Mouse (Mus musculus): ENCODE measurements around the gene Agps. TPM values are rescaled to one million over a fixed set of nuclear protein-coding genes. Genes with fewer than 3 reads are reported as not detected.

The Agps gene
- polyA plus RNA-seq, 1 experiment from 2014 or later = 38.2 TPM

GRCm38 (mm10) chr2:75895711-75896110, 63.7 kb downstream of the Agps start:
- Histone ChIP-seq H3K27me3 (replicated peaks; ENCODE audit: control insufficient read depth, insufficient read depth, low read length) (no peaks in the 10 kb centered on the region), H3K36me3 (ENCODE audit: control insufficient read depth, insufficient read depth, low read length) (peaks cover 11% of the 10 kb centered on the region; the same call in 1 of the 2 replicates)
- WGBS = 81% methylated on average over 5 of the region's 5 CpGs

GRCm38 (mm10) chr2:75900281-75900680, 68.3 kb downstream of the Agps start:
- 77% methylated on average over 1 of the region's 1 CpGs for WGBS
- ATAC-seq (replicated peaks; ENCODE audit: low FRiP score) (no peak), DNase-seq (ENCODE audit: low spot score) (no peak)
- no peaks in the 10 kb centered on the region for H3K4me1 ChIP-seq (replicated peaks; ENCODE audit: control insufficient read depth, insufficient read depth, low read length)
- peaks cover 11% of the 10 kb centered on the region; the same call in 1 of the 2 replicates for H3K36me3 ChIP-seq (ENCODE audit: control insufficient read depth, insufficient read depth, low read length)
- H3K27ac ChIP-seq (ENCODE audit: low read depth, low read length) = no peak overlapping the region
- no peaks in the 10 kb centered on the region for H3K27me3 ChIP-seq (replicated peaks; ENCODE audit: control insufficient read depth, insufficient read depth, low read length)
- no peak overlapping the region for H3K4me3 ChIP-seq (ENCODE audit: low read depth, low read length)
- no peak overlapping the region for H3K9ac ChIP-seq (ENCODE audit: low read depth, low read length)
- H3K9me3 ChIP-seq (ENCODE audit: control insufficient read depth, low read length) = no peaks in the 10 kb centered on the region
- no peak overlapping the region for H3K4me2 ChIP-seq

More at GRCm38 (mm10) chr2:75895711-75896110, 63.7 kb downstream of the Agps start:
- Histone ChIP-seq H3K4me1 (replicated peaks; ENCODE audit: control insufficient read depth, insufficient read depth, low read length) (no peaks in the 10 kb centered on the region), H3K9ac (ENCODE audit: low read depth, low read length) (no peak overlapping the region), H3K9me3 (ENCODE audit: control insufficient read depth, low read length) (no peaks in the 10 kb centered on the region), H3K27ac (ENCODE audit: low read depth, low read length) (no peak overlapping the region), H3K4me3 (ENCODE audit: low read depth, low read length) (no peak overlapping the region), H3K4me2 (no peak overlapping the region)
- ATAC-seq (replicated peaks; ENCODE audit: low FRiP score) (no peak), DNase-seq (ENCODE audit: low spot score) (no peak)

GRCm38 (mm10) chr2:75901869-75902268, 69.9 kb downstream of the Agps start:
- Histone ChIP-seq H3K36me3 (ENCODE audit: control insufficient read depth, insufficient read depth, low read length) (peaks cover 10% of the 10 kb centered on the region; the same call in 1 of the 2 replicates), H3K27me3 (replicated peaks; ENCODE audit: control insufficient read depth, insufficient read depth, low read length) (no peaks in the 10 kb centered on the region), H3K4me3 (ENCODE audit: low read depth, low read length) (no peak overlapping the region), H3K9ac (ENCODE audit: low read depth, low read length) (no peak overlapping the region), H3K4me1 (replicated peaks; ENCODE audit: control insufficient read depth, insufficient read depth, low read length) (no peaks in the 10 kb centered on the region), H3K27ac (ENCODE audit: low read depth, low read length) (no peak overlapping the region), H3K9me3 (ENCODE audit: control insufficient read depth, low read length) (no peaks in the 10 kb centered on the region), H3K4me2 (no peak overlapping the region)
- DNase-seq (ENCODE audit: low spot score) (no peak), ATAC-seq (replicated peaks; ENCODE audit: low FRiP score) (peak; percentile 47; the same call in 1 of the 2 replicates)
- WGBS = 84% methylated on average over 9 of the region's 9 CpGs

- H3K4me2 ChIP-seq = no peak overlapping the region
- no peaks in the 10 kb centered on the region for H3K27me3 ChIP-seq (replicated peaks; ENCODE audit: control insufficient read depth, insufficient read depth, low read length)
- no peak overlapping the region for H3K9ac ChIP-seq (ENCODE audit: low read depth, low read length)
- peaks cover 3% of the 10 kb centered on the region; the same call in 1 of the 2 replicates for H3K36me3 ChIP-seq (ENCODE audit: control insufficient read depth, insufficient read depth, low read length)
- no peak overlapping the region for H3K27ac ChIP-seq (ENCODE audit: low read depth, low read length)
- H3K4me3 ChIP-seq (ENCODE audit: low read depth, low read length) = no peak overlapping the region
- 83% methylated on average over 1 of the region's 1 CpGs for WGBS
- DNase-seq (ENCODE audit: low spot score) (no peak), ATAC-seq (replicated peaks; ENCODE audit: low FRiP score) (no peak)
- no peaks in the 10 kb centered on the region for H3K4me1 ChIP-seq (replicated peaks; ENCODE audit: control insufficient read depth, insufficient read depth, low read length)
- no peaks in the 10 kb centered on the region for H3K9me3 ChIP-seq (ENCODE audit: control insufficient read depth, low read length)
Measured at GRCm38 (mm10) chr2:75907142-75907541, 75.2 kb downstream of the Agps start.

- Histone ChIP-seq H3K4me1 (replicated peaks; ENCODE audit: control insufficient read depth, insufficient read depth, low read length) (no peaks in the 10 kb centered on the region), H3K9ac (ENCODE audit: low read depth, low read length) (no peak overlapping the region), H3K27ac (ENCODE audit: low read depth, low read length) (no peak overlapping the region), H3K36me3 (ENCODE audit: control insufficient read depth, insufficient read depth, low read length) (no peaks in the 10 kb centered on the region), H3K4me2 (no peak overlapping the region), H3K27me3 (replicated peaks; ENCODE audit: control insufficient read depth, insufficient read depth, low read length) (no peaks in the 10 kb centered on the region), H3K9me3 (ENCODE audit: control insufficient read depth, low read length) (no peaks in the 10 kb centered on the region), H3K4me3 (ENCODE audit: low read depth, low read length) (no peak overlapping the region)
- WGBS = 90% methylated on average over 3 of the region's 3 CpGs
- ATAC-seq (replicated peaks; ENCODE audit: low FRiP score) (no peak), DNase-seq (ENCODE audit: low spot score) (no peak)
Measured at GRCm38 (mm10) chr2:75915040-75915439, 83.1 kb downstream of the Agps start.

- 0 out of 2 replicates have a peak, but pooled peaks cover 2% of the 10 kb centered on the region for H3K36me3 ChIP-seq (ENCODE audit: control insufficient read depth, insufficient read depth, low read length)
- no peak overlapping the region for H3K4me2 ChIP-seq
- no peaks in the 10 kb centered on the region for H3K4me1 ChIP-seq (replicated peaks; ENCODE audit: control insufficient read depth, insufficient read depth, low read length)
- DNase-seq (ENCODE audit: low spot score) (no peak), ATAC-seq (replicated peaks; ENCODE audit: low FRiP score) (no peak)
- no peak overlapping the region for H3K27ac ChIP-seq (ENCODE audit: low read depth, low read length)
- no peak overlapping the region for H3K4me3 ChIP-seq (ENCODE audit: low read depth, low read length)
- no peak overlapping the region for H3K9ac ChIP-seq (ENCODE audit: low read depth, low read length)
- H3K27me3 ChIP-seq (replicated peaks; ENCODE audit: control insufficient read depth, insufficient read depth, low read length) = no peaks in the 10 kb centered on the region
- WGBS = 87% methylated on average over 4 of the region's 4 CpGs
- H3K9me3 ChIP-seq (ENCODE audit: control insufficient read depth, low read length) = no peaks in the 10 kb centered on the region
Measured at GRCm38 (mm10) chr2:75923807-75924340, 91.9 kb downstream of the Agps start.

- no peaks in the 10 kb centered on the region for H3K4me1 ChIP-seq (replicated peaks; ENCODE audit: control insufficient read depth, insufficient read depth, low read length)
- no peak for ATAC-seq (replicated peaks; ENCODE audit: low FRiP score)
Measured at GRCm38 (mm10) chr2:75926061-75926460, 94.1 kb downstream of the Agps start.

GRCm38 (mm10) chr2:75928011-75928410, 96.0 kb downstream of the Agps start:
- Histone ChIP-seq H3K27ac (ENCODE audit: low read depth, low read length) (no peak overlapping the region), H3K27me3 (replicated peaks; ENCODE audit: control insufficient read depth, insufficient read depth, low read length) (no peaks in the 10 kb centered on the region), H3K4me1 (replicated peaks; ENCODE audit: control insufficient read depth, insufficient read depth, low read length) (no peaks in the 10 kb centered on the region), H3K9me3 (ENCODE audit: control insufficient read depth, low read length) (no peaks in the 10 kb centered on the region), H3K36me3 (ENCODE audit: control insufficient read depth, insufficient read depth, low read length) (peaks cover 2% of the 10 kb centered on the region; the same call in 1 of the 2 replicates), H3K9ac (ENCODE audit: low read depth, low read length) (no peak overlapping the region), H3K4me3 (ENCODE audit: low read depth, low read length) (no peak overlapping the region), H3K4me2 (no peak overlapping the region)
- no peak for ATAC-seq (replicated peaks; ENCODE audit: low FRiP score)
- WGBS = 94% methylated on average over 3 of the region's 3 CpGs
- DNase-seq (ENCODE audit: low spot score) = no peak

More at GRCm38 (mm10) chr2:75926061-75926460, 94.1 kb downstream of the Agps start:
- 84% methylated on average over 5 of the region's 5 CpGs for WGBS
- Histone ChIP-seq H3K4me2 (no peak overlapping the region), H3K9ac (ENCODE audit: low read depth, low read length) (no peak overlapping the region), H3K36me3 (ENCODE audit: control insufficient read depth, insufficient read depth, low read length) (0 out of 2 replicates have a peak, but pooled peaks cover 2% of the 10 kb centered on the region), H3K27me3 (replicated peaks; ENCODE audit: control insufficient read depth, insufficient read depth, low read length) (no peaks in the 10 kb centered on the region), H3K9me3 (ENCODE audit: control insufficient read depth, low read length) (no peaks in the 10 kb centered on the region), H3K4me3 (ENCODE audit: low read depth, low read length) (no peak overlapping the region), H3K27ac (ENCODE audit: low read depth, low read length) (no peak overlapping the region)
- DNase-seq (ENCODE audit: low spot score) = no peak

DNA sequence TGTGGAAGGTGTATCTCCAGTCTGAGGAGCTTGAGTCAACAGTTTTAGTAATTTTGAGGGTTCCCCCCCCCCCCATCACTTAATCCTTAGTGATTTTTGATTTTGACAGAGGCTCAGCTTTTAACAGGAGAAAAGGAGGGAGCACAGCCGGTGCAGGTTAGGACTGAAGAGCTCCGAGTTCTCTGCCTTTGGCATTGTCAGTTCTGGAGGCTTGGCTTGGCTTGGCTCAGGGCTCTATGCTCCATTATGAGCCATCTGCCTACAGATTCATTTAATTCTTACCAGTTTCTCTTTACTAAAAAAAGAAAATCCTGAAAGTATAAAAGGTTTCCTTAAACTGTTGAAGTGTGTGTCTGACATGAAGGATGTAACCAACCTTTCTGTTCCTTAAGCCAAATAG, 97.2 kb downstream of the Agps start:
- H3K4me2 ChIP-seq = no peak overlapping the region
- WGBS = 96% methylated on average over 2 of the region's 2 CpGs
- H3K27me3 ChIP-seq (replicated peaks; ENCODE audit: control insufficient read depth, insufficient read depth, low read length) = no peaks in the 10 kb centered on the region
- H3K36me3 ChIP-seq (ENCODE audit: control insufficient read depth, insufficient read depth, low read length) = peaks cover 2% of the 10 kb centered on the region; the same call in 1 of the 2 replicates
- no peak overlapping the region for H3K27ac ChIP-seq (ENCODE audit: low read depth, low read length)
- ATAC-seq (replicated peaks; ENCODE audit: low FRiP score) (no peak), DNase-seq (ENCODE audit: low spot score) (no peak)
- no peaks in the 10 kb centered on the region for H3K4me1 ChIP-seq (replicated peaks; ENCODE audit: control insufficient read depth, insufficient read depth, low read length)
- no peak overlapping the region for H3K9ac ChIP-seq (ENCODE audit: low read depth, low read length)
- H3K9me3 ChIP-seq (ENCODE audit: control insufficient read depth, low read length) = no peaks in the 10 kb centered on the region
- H3K4me3 ChIP-seq (ENCODE audit: low read depth, low read length) = no peak overlapping the region

Measured in liver, embryonic 11.5 days (tissue).